Mouse (Mus musculus) erythroblast, embryonic 14.5 days (primary cell): ENCODE results near the gene Pole3.

Source experiments
- GATA1 ChIP-seq: IDR thresholded peaks from 2 replicates; pipeline ENCODE4 v1.6.1; 2012; ENCODE audit warnings: low read length, inconsistent platforms, mixed read lengths
- TAL1 ChIP-seq: IDR thresholded peaks from 3 replicates; pipeline ENCODE4 v1.6.1; 2012; ENCODE audit warnings: low read length, inconsistent platforms, mixed read lengths

GRCm38 (mm10) chr4:62559797-62560329 is 35.0 kb upstream of the Pole3 start, which contains the start of gene Rgs3:
- TF ChIP-seq GATA1 (no peak), TAL1 (no peak)
